Mouse (Mus musculus): ENCODE results near the gene Mecom. TPM values are rescaled to one million over a fixed set of nuclear protein-coding genes. Genes with fewer than 3 reads are reported as not detected.

Mecom gene
- polyA plus RNA-seq, 1 experiment from 2014 or later = 17.6 TPM

- H3K27ac ChIP-seq (ENCODE audit: low read depth) = no peak overlapping the region
- H3K9ac ChIP-seq (ENCODE audit: low read length) = no peak overlapping the region
- ATAC-seq (replicated peaks; ENCODE audit: low FRiP score, low TSS enrichment, low read depth) = no peak
- H3K4me1 ChIP-seq (replicated peaks; ENCODE audit: control insufficient read depth, insufficient read depth, low read length) = peaks cover 12% of the 10 kb centered on the region
- DNase-seq (ENCODE audit: low spot score) = no peak
- no peaks in the 10 kb centered on the region for H3K9me3 ChIP-seq (ENCODE audit: control insufficient read depth, low read length)
- WGBS = 7% methylated on average over 17 of the region's 17 CpGs
- peak overlapping the region; percentile 64 for H3K4me2 ChIP-seq (ENCODE audit: low read length)
- H3K27me3 ChIP-seq (replicated peaks; ENCODE audit: control insufficient read depth, insufficient read depth, low read length) = peaks cover 76% of the 10 kb centered on the region
- no peaks in the 10 kb centered on the region for H3K36me3 ChIP-seq (ENCODE audit: control insufficient read depth, insufficient read depth, low read length)
- no peak overlapping the region for H3K4me3 ChIP-seq (ENCODE audit: low read depth, low read length)
Observed at GRCm38 (mm10) chr3:30506329-30507027, 41.3 kb downstream of the Mecom start.

- 22% methylated on average over 16 of the region's 16 CpGs for WGBS
- H3K4me2 ChIP-seq (ENCODE audit: low read length) = no peak overlapping the region
- ATAC-seq (replicated peaks; ENCODE audit: low FRiP score, low TSS enrichment, low read depth) (no peak), DNase-seq (ENCODE audit: low spot score) (peak; percentile 77)
- H3K36me3 ChIP-seq (ENCODE audit: control insufficient read depth, insufficient read depth, low read length) = no peaks in the 10 kb centered on the region
- H3K9ac ChIP-seq (ENCODE audit: low read length) = no peak overlapping the region
- H3K27ac ChIP-seq (ENCODE audit: low read depth) = no peak overlapping the region
- peaks cover 69% of the 10 kb centered on the region for H3K27me3 ChIP-seq (replicated peaks; ENCODE audit: control insufficient read depth, insufficient read depth, low read length)
- H3K4me3 ChIP-seq (ENCODE audit: low read depth, low read length) = no peak overlapping the region
- peaks cover 12% of the 10 kb centered on the region for H3K4me1 ChIP-seq (replicated peaks; ENCODE audit: control insufficient read depth, insufficient read depth, low read length)
- H3K9me3 ChIP-seq (ENCODE audit: control insufficient read depth, low read length) = no peaks in the 10 kb centered on the region
Observed at GRCm38 (mm10) chr3:30505741-30506251, 42.0 kb downstream of the Mecom start.

- H3K36me3 ChIP-seq (ENCODE audit: control insufficient read depth, insufficient read depth, low read length) = no peaks in the 10 kb centered on the region
- no peak for DNase-seq (ENCODE audit: low spot score)
- H3K4me3 ChIP-seq (ENCODE audit: low read depth, low read length) = no peak overlapping the region
- no peak overlapping the region for H3K4me2 ChIP-seq (ENCODE audit: low read length)
- no peak for ATAC-seq (replicated peaks; ENCODE audit: low FRiP score, low TSS enrichment, low read depth)
- H3K9ac ChIP-seq (ENCODE audit: low read length) = no peak overlapping the region
- H3K27ac ChIP-seq (ENCODE audit: low read depth) = no peak overlapping the region
- peaks cover 67% of the 10 kb centered on the region for H3K27me3 ChIP-seq (replicated peaks; ENCODE audit: control insufficient read depth, insufficient read depth, low read length)
- WGBS = 40% methylated on average over 7 of the region's 7 CpGs
- no peaks in the 10 kb centered on the region for H3K9me3 ChIP-seq (ENCODE audit: control insufficient read depth, low read length)
- peaks cover 12% of the 10 kb centered on the region for H3K4me1 ChIP-seq (replicated peaks; ENCODE audit: control insufficient read depth, insufficient read depth, low read length)
Observed at GRCm38 (mm10) chr3:30504561-30504960, 43.2 kb downstream of the Mecom start.

GRCm38 (mm10) chr3:30503821-30504220 is 44.0 kb downstream of the Mecom start:
- H3K4me1 ChIP-seq (replicated peaks; ENCODE audit: control insufficient read depth, insufficient read depth, low read length) = peaks cover 8% of the 10 kb centered on the region; the same call in 1 of the 2 replicates
- H3K4me3 ChIP-seq (ENCODE audit: low read depth, low read length) = no peak overlapping the region
- H3K9ac ChIP-seq (ENCODE audit: low read length) = no peak overlapping the region
- ATAC-seq (replicated peaks; ENCODE audit: low FRiP score, low TSS enrichment, low read depth) (no peak), DNase-seq (ENCODE audit: low spot score) (no peak)
- peaks cover 60% of the 10 kb centered on the region for H3K27me3 ChIP-seq (replicated peaks; ENCODE audit: control insufficient read depth, insufficient read depth, low read length)
- no peaks in the 10 kb centered on the region for H3K36me3 ChIP-seq (ENCODE audit: control insufficient read depth, insufficient read depth, low read length)
- H3K9me3 ChIP-seq (ENCODE audit: control insufficient read depth, low read length) = no peaks in the 10 kb centered on the region
- H3K4me2 ChIP-seq (ENCODE audit: low read length) = no peak overlapping the region
- H3K27ac ChIP-seq (ENCODE audit: low read depth) = no peak overlapping the region

GRCm38 (mm10) chr3:30498202-30498828 is 49.5 kb downstream of the Mecom start:
- Histone ChIP-seq H3K4me3 (ENCODE audit: low read depth, low read length) (no peak overlapping the region), H3K36me3 (ENCODE audit: control insufficient read depth, insufficient read depth, low read length) (no peaks in the 10 kb centered on the region), H3K27ac (ENCODE audit: low read depth) (0 out of 2 replicates have a peak overlapping the region, but pooled peaks have one; percentile 11), H3K4me1 (replicated peaks; ENCODE audit: control insufficient read depth, insufficient read depth, low read length) (0 out of 2 replicates have a peak, but pooled peaks cover 5% of the 10 kb centered on the region), H3K9ac (ENCODE audit: low read length) (no peak overlapping the region), H3K27me3 (replicated peaks; ENCODE audit: control insufficient read depth, insufficient read depth, low read length) (peaks cover 14% of the 10 kb centered on the region; the same call in 1 of the 2 replicates), H3K4me2 (ENCODE audit: low read length) (peak overlapping the region; percentile 11; the same call in 1 of the 2 replicates), H3K9me3 (ENCODE audit: control insufficient read depth, low read length) (0 out of 2 replicates have a peak, but pooled peaks cover under 1% of the 10 kb centered on the region)
- DNase-seq (ENCODE audit: low spot score) (no peak), ATAC-seq (replicated peaks; ENCODE audit: low FRiP score, low TSS enrichment, low read depth) (no peak; the same call in 1 of the 2 replicates)
- WGBS = 27% methylated on average over 9 of the region's 9 CpGs

GRCm38 (mm10) chr3:30494371-30494770 is 53.4 kb downstream of the Mecom start:
- no peak for ATAC-seq (replicated peaks; ENCODE audit: low FRiP score, low TSS enrichment, low read depth)
- Histone ChIP-seq H3K27me3 (replicated peaks; ENCODE audit: control insufficient read depth, insufficient read depth, low read length) (no peaks in the 10 kb centered on the region; the same call in 1 of the 2 replicates), H3K9me3 (ENCODE audit: control insufficient read depth, low read length) (0 out of 2 replicates have a peak, but pooled peaks cover 2% of the 10 kb centered on the region), H3K27ac (ENCODE audit: low read depth) (no peak overlapping the region), H3K36me3 (ENCODE audit: control insufficient read depth, insufficient read depth, low read length) (no peaks in the 10 kb centered on the region), H3K9ac (ENCODE audit: low read length) (no peak overlapping the region), H3K4me2 (ENCODE audit: low read length) (no peak overlapping the region), H3K4me3 (ENCODE audit: low read depth, low read length) (no peak overlapping the region), H3K4me1 (replicated peaks; ENCODE audit: control insufficient read depth, insufficient read depth, low read length) (0 out of 2 replicates have a peak, but pooled peaks cover 5% of the 10 kb centered on the region)
- DNase-seq (ENCODE audit: low spot score) = no peak
- 84% methylated on average over 2 of the region's 2 CpGs for WGBS

GRCm38 (mm10) chr3:30488808-30489207 is 59.0 kb downstream of the Mecom start:
- WGBS = 43% methylated on average over 4 of the region's 4 CpGs
- 0 out of 2 replicates have a peak, but pooled peaks cover 2% of the 10 kb centered on the region for H3K9me3 ChIP-seq (ENCODE audit: control insufficient read depth, low read length)
- H3K4me3 ChIP-seq (ENCODE audit: low read depth, low read length) = no peak overlapping the region
- no peaks in the 10 kb centered on the region for H3K36me3 ChIP-seq (ENCODE audit: control insufficient read depth, insufficient read depth, low read length)
- H3K4me2 ChIP-seq (ENCODE audit: low read length) = no peak overlapping the region
- no peaks in the 10 kb centered on the region for H3K27me3 ChIP-seq (replicated peaks; ENCODE audit: control insufficient read depth, insufficient read depth, low read length)
- DNase-seq (ENCODE audit: low spot score) = no peak
- no peak for ATAC-seq (replicated peaks; ENCODE audit: low FRiP score, low TSS enrichment, low read depth)
- H3K9ac ChIP-seq (ENCODE audit: low read length) = no peak overlapping the region
- H3K27ac ChIP-seq (ENCODE audit: low read depth) = no peak overlapping the region
- H3K4me1 ChIP-seq (replicated peaks; ENCODE audit: control insufficient read depth, insufficient read depth, low read length) = no peaks in the 10 kb centered on the region

GRCm38 (mm10) chr3:30486422-30486821 is 61.4 kb downstream of the Mecom start:
- no peak overlapping the region for H3K27ac ChIP-seq (ENCODE audit: low read depth)
- DNase-seq (ENCODE audit: low spot score) (no peak), ATAC-seq (replicated peaks; ENCODE audit: low FRiP score, low TSS enrichment, low read depth) (no peak)
- H3K4me2 ChIP-seq (ENCODE audit: low read length) = no peak overlapping the region
- no peak overlapping the region for H3K9ac ChIP-seq (ENCODE audit: low read length)
- H3K36me3 ChIP-seq (ENCODE audit: control insufficient read depth, insufficient read depth, low read length) = no peaks in the 10 kb centered on the region
- WGBS = 64% methylated on average over 4 of the region's 4 CpGs
- H3K9me3 ChIP-seq (ENCODE audit: control insufficient read depth, low read length) = no peaks in the 10 kb centered on the region
- peaks cover 4% of the 10 kb centered on the region; the same call in 1 of the 2 replicates for H3K4me1 ChIP-seq (replicated peaks; ENCODE audit: control insufficient read depth, insufficient read depth, low read length)
- H3K4me3 ChIP-seq (ENCODE audit: low read depth, low read length) = no peak overlapping the region
- H3K27me3 ChIP-seq (replicated peaks; ENCODE audit: control insufficient read depth, insufficient read depth, low read length) = no peaks in the 10 kb centered on the region

All from intestine, embryonic 14.5 days (tissue).